Comparison of ENCODE assay signal across 29 mouse cellular contexts in the genomic region with DNA sequence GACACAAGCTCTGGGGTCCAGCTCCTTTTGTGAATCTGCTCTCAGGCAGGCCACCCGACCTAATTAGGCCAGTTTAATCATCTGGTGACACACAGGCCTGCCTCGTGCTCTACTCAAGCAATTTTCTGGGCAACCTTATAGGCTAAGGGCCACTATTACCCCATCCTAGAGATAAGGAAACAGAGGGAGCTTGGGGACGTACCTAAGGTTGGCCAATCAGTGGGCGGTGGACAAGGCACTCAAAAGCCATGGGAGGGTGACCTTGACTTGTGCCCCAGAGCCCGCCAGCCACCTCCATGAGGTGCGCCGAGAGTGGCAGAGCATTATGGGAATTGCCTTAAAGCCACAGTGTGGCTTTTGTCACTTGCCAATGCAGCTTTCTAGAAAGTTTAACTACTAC.
DNase-seq lines count a peak whose midpoint lies in the region; ATAC-seq and TF ChIP-seq lines count a peak whose summit lies in the region.
"Had no signal": no experiment of that assay in that cellular context is flagged by ENCODE, and none has a peak within 500 bp of the region (broad histone marks: within the 10 kb centered on the region; RNA-seq: fewer than 3 reads in every experiment).

No protein-coding gene starts in this region.

- no peak overlapping the region for H3K4me3 ChIP-seq in gastrocnemius, adult 2 months
- no peak overlapping the region for H3K4me3 ChIP-seq in liver, embryonic 15.5 days (replicated peaks)
- no peak overlapping the region for H3K4me3 ChIP-seq in liver, embryonic 11.5 days (ENCODE audit: low read depth, low read length)
- no peak overlapping the region for H3K4me3 ChIP-seq in liver, embryonic 16.5 days (ENCODE audit: low read depth, low read length)
- H3K4me3 ChIP-seq in limb, embryonic 10.5 days = no peak overlapping the region
- H3K4me3 ChIP-seq in thymus, adult 2 months (ENCODE audit: control insufficient read depth, insufficient read depth, low read length) = no peak overlapping the region
- H3K4me3 ChIP-seq: embryonic facial prominence, embryonic 13.5 days; erythroblast, embryonic 14.5 days; forebrain, embryonic 12.5 days; heart, embryonic 10.5 days; heart, embryonic 15.5 days; limb, embryonic 12.5 days; midbrain, embryonic 10.5 days; neural tube, embryonic 13.5 days had no signal

- H3K27me3 ChIP-seq in liver, embryonic 15.5 days = no peaks in the 10 kb centered on the region
- H3K27me3 ChIP-seq in liver, embryonic 11.5 days (replicated peaks; ENCODE audit: control insufficient read depth, insufficient read depth, low read length) = no peaks in the 10 kb centered on the region
- no peaks in the 10 kb centered on the region for H3K27me3 ChIP-seq in liver, embryonic 16.5 days (ENCODE audit: control insufficient read depth, insufficient read depth, low read depth, low read length)
- no peaks in the 10 kb centered on the region for H3K27me3 ChIP-seq in limb, embryonic 10.5 days (ENCODE audit: low read depth, poor library complexity, severe bottlenecking)
- no peaks in the 10 kb centered on the region for H3K27me3 ChIP-seq in thymus, adult 2 months (ENCODE audit: control insufficient read depth, insufficient read depth, low read length)
- H3K27me3 ChIP-seq: embryonic facial prominence, embryonic 13.5 days; forebrain, embryonic 12.5 days; heart, embryonic 15.5 days; limb, embryonic 12.5 days; neural tube, embryonic 13.5 days had no signal

- H3K4me1 ChIP-seq in liver, embryonic 15.5 days (replicated peaks) = peaks cover 18% of the 10 kb centered on the region; the same call in 1 of the 2 replicates
- H3K4me1 ChIP-seq in liver, embryonic 11.5 days (replicated peaks; ENCODE audit: control insufficient read depth, insufficient read depth, low read length) = peaks cover 23% of the 10 kb centered on the region
- no peaks in the 10 kb centered on the region; the same call in 1 of the 2 replicates for H3K4me1 ChIP-seq in liver, embryonic 16.5 days (ENCODE audit: control insufficient read depth, low read depth, low read length)
- H3K4me1 ChIP-seq in limb, embryonic 10.5 days = peaks cover 27% of the 10 kb centered on the region
- H3K4me1 ChIP-seq in thymus, adult 2 months (replicated peaks; ENCODE audit: control insufficient read depth, insufficient read depth, low read length) = peaks cover 18% of the 10 kb centered on the region

- WGBS in liver, embryonic 15.5 days (ENCODE audit: insufficient replicate concordance) = 62% methylated on average over 7 of the region's 7 CpGs
- WGBS in liver, embryonic 11.5 days = 65% methylated on average over 7 of the region's 7 CpGs
- whole genome bisulfite sequencing in liver, embryonic 16.5 days (ENCODE audit: insufficient replicate concordance) = 58% methylated on average over 7 of the region's 7 CpGs
- 74% methylated on average over 7 of the region's 7 CpGs for WGBS in limb, embryonic 10.5 days
- 94% methylated on average over 7 of the region's 7 CpGs for WGBS in thymus, adult 2 months

- no peak overlapping the region for H3K4me2 ChIP-seq in liver, embryonic 15.5 days
- H3K4me2 ChIP-seq in liver, embryonic 11.5 days = no peak overlapping the region
- no peak overlapping the region for H3K4me2 ChIP-seq in liver, embryonic 16.5 days (ENCODE audit: low read depth, low read length)
- H3K4me2 ChIP-seq: embryonic facial prominence, embryonic 13.5 days; forebrain, embryonic 12.5 days; heart, embryonic 15.5 days; limb, embryonic 12.5 days; neural tube, embryonic 13.5 days had no signal

- TF ChIP-seq POLR2A in thymus, adult 2 months (IDR thresholded peaks at IDR 0.05; ENCODE audit: control insufficient read depth, extremely low read depth, insufficient read depth, low read length, poor library complexity) = no peak

- H3K36me3 ChIP-seq in liver, embryonic 15.5 days (replicated peaks) = no peaks in the 10 kb centered on the region
- H3K36me3 ChIP-seq in liver, embryonic 11.5 days (ENCODE audit: control insufficient read depth, insufficient read depth, low read length) = no peaks in the 10 kb centered on the region
- H3K36me3 ChIP-seq in liver, embryonic 16.5 days (ENCODE audit: control insufficient read depth, insufficient read depth) = no peaks in the 10 kb centered on the region
- no peaks in the 10 kb centered on the region for H3K36me3 ChIP-seq in limb, embryonic 10.5 days
- peaks cover 3% of the 10 kb centered on the region; the same call in 1 of the 2 replicates for H3K36me3 ChIP-seq in thymus, adult 2 months (ENCODE audit: control insufficient read depth, insufficient read depth, low read length)
- H3K36me3 ChIP-seq: embryonic facial prominence, embryonic 13.5 days; forebrain, embryonic 12.5 days; heart, embryonic 10.5 days; heart, embryonic 15.5 days; limb, embryonic 12.5 days; midbrain, embryonic 10.5 days; neural tube, embryonic 13.5 days had no signal

- TF ChIP-seq CTCF in gastrocnemius, adult 2 months (IDR thresholded peaks at IDR 0.05) = no peak
- no peak for TF ChIP-seq CTCF in thymus, adult 2 months (IDR thresholded peaks at IDR 0.05; ENCODE audit: borderline replicate concordance, control insufficient read depth, extremely low read depth, insufficient read depth, low read length, poor library complexity)

- peak overlapping the region; percentile 89 for H3K27ac ChIP-seq in gastrocnemius, adult 2 months
- no peak overlapping the region for H3K27ac ChIP-seq in liver, embryonic 15.5 days (replicated peaks)
- no peak overlapping the region for H3K27ac ChIP-seq in liver, embryonic 11.5 days (ENCODE audit: low read depth, low read length)
- no peak overlapping the region for H3K27ac ChIP-seq in liver, embryonic 16.5 days (ENCODE audit: low read length)
- H3K27ac ChIP-seq in limb, embryonic 10.5 days = no peak overlapping the region
- H3K27ac ChIP-seq in thymus, adult 2 months (ENCODE audit: control insufficient read depth, insufficient read depth, low read length) = no peak overlapping the region
- H3K27ac ChIP-seq: embryonic facial prominence, embryonic 13.5 days; heart, embryonic 10.5 days; heart, embryonic 15.5 days; limb, embryonic 12.5 days; neural tube, embryonic 13.5 days had no signal

- H3K9me3 ChIP-seq in liver, embryonic 15.5 days (replicated peaks) = no peaks in the 10 kb centered on the region
- H3K9me3 ChIP-seq in liver, embryonic 11.5 days (ENCODE audit: control insufficient read depth, low read length) = no peaks in the 10 kb centered on the region
- H3K9me3 ChIP-seq in liver, embryonic 16.5 days (replicated peaks; ENCODE audit: control insufficient read depth, low read length) = no peaks in the 10 kb centered on the region
- H3K9me3 ChIP-seq in limb, embryonic 10.5 days (replicated peaks) = no peaks in the 10 kb centered on the region
- H3K9me3 ChIP-seq: embryonic facial prominence, embryonic 13.5 days; forebrain, embryonic 12.5 days; G1E; heart, embryonic 10.5 days; heart, embryonic 15.5 days; limb, embryonic 12.5 days; midbrain, embryonic 10.5 days; neural tube, embryonic 13.5 days had no signal

- intact Hi-C loops in gastrocnemius, adult 2 months (cut with DNase I) = no loop called here

- H3K9ac ChIP-seq in liver, embryonic 15.5 days = no peak overlapping the region
- no peak overlapping the region for H3K9ac ChIP-seq in liver, embryonic 11.5 days (ENCODE audit: low read depth, low read length)
- no peak overlapping the region for H3K9ac ChIP-seq in liver, embryonic 16.5 days (ENCODE audit: low read depth, low read length)
- H3K9ac ChIP-seq: embryonic facial prominence, embryonic 13.5 days; forebrain, embryonic 12.5 days; heart, embryonic 15.5 days; limb, embryonic 12.5 days; neural tube, embryonic 13.5 days had no signal

- DNase-seq in gastrocnemius, adult 2 months = no peak
- no peak for DNase-seq in gastrocnemius, postnatal 10 days
- DNase-seq in liver, embryonic 11.5 days (ENCODE audit: low spot score) = no peak
- DNase-seq in limb, embryonic 10.5 days (ENCODE audit: low spot score) = no peak
- DNase-seq in thymus, adult 2 months = no peak
- DNase-seq: adrenal gland, postnatal 10 days; cerebellum, adult 18-20 months; cerebellum, postnatal 10 days; gastrocnemius, postnatal 25 days; heart, adult 11 months; kidney, adult 9 months; kidney, postnatal 10 days; lung, postnatal 10 days; right cerebral cortex, postnatal 4 days; thymus, postnatal 14 days had no signal

- ATAC-seq in liver, embryonic 15.5 days (ENCODE audit: insufficient read depth) = peak; percentile 49
- ATAC-seq in liver, embryonic 11.5 days (replicated peaks; ENCODE audit: low FRiP score) = no peak
- ATAC-seq in liver, embryonic 16.5 days (ENCODE audit: low read depth) = peak; percentile 73
- ATAC-seq: hindbrain, embryonic 16.5 days; intestine, embryonic 16.5 days; midbrain, embryonic 16.5 days had no signal
